Mouse (Mus musculus) urinary bladder, adult 18-20 months (tissue): ENCODE measurements around the gene Dazl.
"Not testable (repeated sequence)": the region's sequence is repeated elsewhere in the genome, so short reads cannot be mapped to it uniquely, and the experiment has no call there.

ENCODE experiments used
- DNase-seq, 2 experiments: peaks; one replicate each; pipeline ENCODE4 v3.0.0; 2022; ENCODE audit warnings: low spot score in 2 of 2, mixed read lengths in 2 of 2

Gene Dazl

GRCm38 (mm10) chr17:50291485-50292200 lies 1.8 kb downstream of the Dazl start:
- no peak for DNase-seq

GRCm38 (mm10) chr17:50284845-50285244 lies 8.6 kb downstream of the Dazl start:
- no peak for DNase-seq

- not testable (repeated sequence) for DNase-seq
Observed at GRCm38 (mm10) chr17:50261615-50262014, 31.8 kb downstream of the Dazl start.

GRCm38 (mm10) chr17:50260856-50261255 lies 32.6 kb downstream of the Dazl start:
- DNase-seq = no peak

- no peak for DNase-seq
Observed at GRCm38 (mm10) chr17:50246605-50247004, 46.8 kb downstream of the Dazl start.

GRCm38 (mm10) chr17:50244675-50245074 lies 48.8 kb downstream of the Dazl start:
- no peak for DNase-seq

- DNase-seq = no peak
Observed at GRCm38 (mm10) chr17:50243326-50243725, 50.1 kb downstream of the Dazl start.

GRCm38 (mm10) chr17:50237818-50238610 lies 55.4 kb downstream of the Dazl start:
- DNase-seq = no peak

- peak; percentile 60 for DNase-seq
Observed at GRCm38 (mm10) chr17:50237436-50237709, 56.1 kb downstream of the Dazl start.

- DNase-seq = no peak
Observed at GRCm38 (mm10) chr17:50236702-50237435, 56.6 kb downstream of the Dazl start.

GRCm38 (mm10) chr17:50235943-50236701 lies 57.3 kb downstream of the Dazl start:
- no peak for DNase-seq

GRCm38 (mm10) chr17:50233956-50234355 lies 59.5 kb downstream of the Dazl start:
- DNase-seq = no peak

- DNase-seq = no peak
Observed at GRCm38 (mm10) chr17:50232821-50233220, 60.6 kb downstream of the Dazl start.

- DNase-seq = no peak
Observed at GRCm38 (mm10) chr17:50231206-50231605, 62.2 kb downstream of the Dazl start.

- DNase-seq = no peak
Observed at GRCm38 (mm10) chr17:50229534-50229933, 63.9 kb downstream of the Dazl start.
